32 mouse cellular contexts compared by ENCODE assay signal in genomic region chrX:103658985-103659384, GRCm38 (mm10). TPM values are rescaled to one million over a fixed set of nuclear protein-coding genes. Genes with fewer than 3 reads are reported as not detected.
DNase-seq lines count a peak whose midpoint lies in the region; ATAC-seq and TF ChIP-seq lines count a peak whose summit lies in the region.
"Had no signal": no experiment of that assay in that cellular context is flagged by ENCODE, and none has a peak within 500 bp of the region (broad histone marks: within the 10 kb centered on the region; RNA-seq: fewer than 3 reads in every experiment).

No protein-coding gene starts in this region.

- no peak overlapping the region for H3K27ac ChIP-seq in midbrain, embryonic 13.5 days
- H3K27ac ChIP-seq in midbrain, embryonic 11.5 days (ENCODE audit: low read depth, low read length): no peak overlapping the region
- H3K27ac ChIP-seq in midbrain, embryonic 15.5 days: no peak overlapping the region
- H3K27ac ChIP-seq in left cerebral cortex, adult 2 months: no peak overlapping the region; the same call in 1 of the 2 replicates
- H3K27ac ChIP-seq: forebrain, embryonic 10.5 days; hindbrain, embryonic 10.5 days; kidney, embryonic 15.5 days; limb, embryonic 15.5 days; liver, embryonic 14.5 days; neural tube, embryonic 12.5 days; stomach, embryonic 15.5 days had no signal

- H3K9ac ChIP-seq in midbrain, embryonic 13.5 days (replicated peaks): no peak overlapping the region
- H3K9ac ChIP-seq in midbrain, embryonic 11.5 days (ENCODE audit: low read length): no peak overlapping the region
- H3K9ac ChIP-seq in midbrain, embryonic 15.5 days: no peak overlapping the region
- H3K9ac ChIP-seq: heart, embryonic 12.5 days; kidney, embryonic 15.5 days; limb, embryonic 15.5 days; liver, embryonic 14.5 days; lung, embryonic 14.5 days; neural tube, embryonic 12.5 days; stomach, embryonic 15.5 days had no signal

- ATAC-seq in frontal cortex, adult (ENCODE audit: low TSS enrichment): peak; percentile 72; the same call in 1 of the 2 replicates
- peak; percentile 30; the same call in 1 of the 2 replicates for ATAC-seq in midbrain, embryonic 13.5 days
- no peak for ATAC-seq in midbrain, embryonic 11.5 days (ENCODE audit: low FRiP score)
- ATAC-seq in midbrain, embryonic 15.5 days (replicated peaks): peak; percentile 66; the same call in 1 of the 2 replicates
- ATAC-seq: intestine, postnatal 0 days had no signal

- WGBS in midbrain, embryonic 13.5 days: 42% methylated on average over 4 of the region's 4 CpGs
- WGBS in midbrain, embryonic 11.5 days: 45% methylated on average over 4 of the region's 4 CpGs
- 51% methylated on average over 4 of the region's 4 CpGs for whole genome bisulfite sequencing in midbrain, embryonic 15.5 days

- no peaks in the 10 kb centered on the region for H3K4me1 ChIP-seq in midbrain, embryonic 13.5 days (replicated peaks)
- H3K4me1 ChIP-seq in midbrain, embryonic 11.5 days (ENCODE audit: control insufficient read depth, insufficient read depth, low read length): no peaks in the 10 kb centered on the region
- H3K4me1 ChIP-seq in midbrain, embryonic 15.5 days: no peaks in the 10 kb centered on the region
- H3K4me1 ChIP-seq: forebrain, embryonic 10.5 days; heart, embryonic 12.5 days; hindbrain, embryonic 10.5 days; kidney, embryonic 15.5 days; limb, embryonic 15.5 days; megakaryocyte, embryonic 14.5 days; neural tube, embryonic 12.5 days; stomach, embryonic 15.5 days had no signal

- TF ChIP-seq CTCF in left cerebral cortex, adult 2 months (IDR thresholded peaks at IDR 0.05): no peak

- intact Hi-C loops in left cerebral cortex, adult 2 months (cut with DNase I): no loop called here

- H3K4me3 ChIP-seq in midbrain, embryonic 13.5 days (replicated peaks): no peak overlapping the region
- H3K4me3 ChIP-seq in midbrain, embryonic 11.5 days (ENCODE audit: low read depth, low read length): no peak overlapping the region
- H3K4me3 ChIP-seq in midbrain, embryonic 15.5 days: no peak overlapping the region
- no peak overlapping the region for H3K4me3 ChIP-seq in left cerebral cortex, adult 2 months
- H3K4me3 ChIP-seq: forebrain, embryonic 10.5 days; heart, embryonic 12.5 days; hindbrain, embryonic 10.5 days; kidney, embryonic 15.5 days; limb, embryonic 15.5 days; megakaryocyte, embryonic 14.5 days; neural tube, embryonic 12.5 days; stomach, embryonic 15.5 days had no signal

- no peak for DNase-seq in frontal cortex, postnatal 36 days (ENCODE audit: low spot score in 2 of 2)
- no peak for DNase-seq in midbrain, embryonic 11.5 days (ENCODE audit: low spot score, missing footprints)
- peak; percentile 41 for DNase-seq in brain, adult 2 months (ENCODE audit: low read depth, low spot score)
- DNase-seq in spleen, postnatal 36 days (ENCODE audit: low spot score in 2 of 2): no peak
- DNase-seq in left cerebral cortex, adult 2 months (ENCODE audit: extremely low spot score in 1 of 2, low spot score in 2 of 2): no peak
- DNase-seq: adrenal gland, postnatal 36 days; cerebellum, adult 11-12 months; cerebellum, postnatal 10 days; gastrocnemius, postnatal 25 days; heart, adult 18-20 months; heart, postnatal 10 days; kidney, postnatal 36 days; left cerebral cortex, postnatal 4 days; lung, embryonic 14.5 days; thymus, adult 18-20 months; thymus, postnatal 36 days had no signal

- H3K27me3 ChIP-seq in midbrain, embryonic 13.5 days: peaks cover 54% of the 10 kb centered on the region
- H3K27me3 ChIP-seq in midbrain, embryonic 11.5 days (ENCODE audit: control insufficient read depth, insufficient read depth, low read length): peaks cover 2% of the 10 kb centered on the region; the same call in 1 of the 2 replicates
- H3K27me3 ChIP-seq in midbrain, embryonic 15.5 days (replicated peaks): 0 out of 2 replicates have a peak, but pooled peaks cover 8% of the 10 kb centered on the region
- H3K27me3 ChIP-seq: limb, embryonic 15.5 days; megakaryocyte, embryonic 14.5 days had no signal

- H3K4me2 ChIP-seq in midbrain, embryonic 13.5 days (replicated peaks): no peak overlapping the region
- no peak overlapping the region for H3K4me2 ChIP-seq in midbrain, embryonic 11.5 days
- no peak overlapping the region for H3K4me2 ChIP-seq in midbrain, embryonic 15.5 days
- H3K4me2 ChIP-seq: heart, embryonic 12.5 days; kidney, embryonic 15.5 days; limb, embryonic 15.5 days; lung, embryonic 14.5 days; neural tube, embryonic 12.5 days; stomach, embryonic 15.5 days had no signal

- H3K36me3 ChIP-seq in midbrain, embryonic 13.5 days: no peaks in the 10 kb centered on the region
- H3K36me3 ChIP-seq in midbrain, embryonic 11.5 days (ENCODE audit: control insufficient read depth, insufficient read depth, low read length): no peaks in the 10 kb centered on the region
- H3K36me3 ChIP-seq in midbrain, embryonic 15.5 days (replicated peaks): no peaks in the 10 kb centered on the region
- H3K36me3 ChIP-seq: forebrain, embryonic 10.5 days; heart, embryonic 12.5 days; hindbrain, embryonic 10.5 days; kidney, embryonic 15.5 days; limb, embryonic 15.5 days; neural tube, embryonic 12.5 days; stomach, embryonic 15.5 days had no signal

- 0 out of 2 replicates have a peak, but pooled peaks cover 3% of the 10 kb centered on the region for H3K9me3 ChIP-seq in midbrain, embryonic 13.5 days
- H3K9me3 ChIP-seq in midbrain, embryonic 11.5 days (ENCODE audit: control insufficient read depth, low read length): no peaks in the 10 kb centered on the region
- H3K9me3 ChIP-seq in midbrain, embryonic 15.5 days: no peaks in the 10 kb centered on the region
- H3K9me3 ChIP-seq: forebrain, embryonic 10.5 days; heart, embryonic 12.5 days; hindbrain, embryonic 10.5 days; kidney, embryonic 15.5 days; limb, embryonic 15.5 days; neural tube, embryonic 12.5 days; stomach, embryonic 15.5 days had no signal

RNA-seq across cellular contexts. Expression of gene Zcchc13, which starts 28.6 kb away (rescaled TPM):
- not detected in 2 replicates for polyA plus RNA-seq in midbrain, embryonic 13.5 days (2015; fragmentation: Nextera tagmentation; extraction: Ambion mirVana)
- not detected in 2 replicates for polyA plus RNA-seq in midbrain, embryonic 11.5 days (2014; fragmentation: Nextera tagmentation; extraction: Ambion mirVana)
- not detected in 2 replicates for polyA plus RNA-seq in midbrain, embryonic 15.5 days (2015; fragmentation: Nextera tagmentation; extraction: Ambion mirVana)
- not detected for total RNA-seq in left cerebral cortex, adult 2 months (2021)
- total RNA-seq: adrenal gland, postnatal 36 days; ES-E14; gastrocnemius, postnatal 25 days; heart, adult 18-20 months; heart, postnatal 10 days; layer of hippocampus, postnatal 14 days; left cerebral cortex, postnatal 4 days had no signal
- polyA plus RNA-seq: embryonic facial prominence, embryonic 11.5 days; forebrain, embryonic 10.5 days; heart, embryonic 12.5 days; hindbrain, embryonic 10.5 days; intestine, postnatal 0 days; kidney, embryonic 15.5 days; limb, embryonic 15.5 days; liver, embryonic 14.5 days; lung, embryonic 14.5 days; neural tube, embryonic 12.5 days; stomach, embryonic 15.5 days had no signal
